Mouse (Mus musculus) induced T-regulatory cell, adult 2 months (primary cell): Measurements from ENCODE around the gene Tbcc.
"Not testable (repeated sequence)": the region's sequence is repeated elsewhere in the genome, so short reads cannot be mapped to it uniquely, and the experiment has no call there.

Experiments
- DNase-seq: peaks from one replicate; pipeline ENCODE4 v3.0.0-alpha.2; 2012; ENCODE audit warnings: low read depth

Tbcc gene

GRCm38 (mm10) chr17:46890116-46890815 is at the start of gene Tbcc:
Tbcc (plus strand) TSS chr17:46890684.
- peak; percentile 99 for DNase-seq

GRCm38 (mm10) chr17:46843022-46843421 is 47.5 kb upstream of the Tbcc start:
- no peak for DNase-seq

GRCm38 (mm10) chr17:46843716-46844115 is 46.8 kb upstream of the Tbcc start:
- no peak for DNase-seq

GRCm38 (mm10) chr17:46844811-46845210 is 45.7 kb upstream of the Tbcc start:
- DNase-seq = no peak

- DNase-seq = no peak
Measured at GRCm38 (mm10) chr17:46845262-46845661, 45.2 kb upstream of the Tbcc start.

GRCm38 (mm10) chr17:46846573-46846972 is 43.9 kb upstream of the Tbcc start:
- DNase-seq = not testable (repeated sequence)

- DNase-seq = no peak
Measured at GRCm38 (mm10) chr17:46847206-46847605, 43.3 kb upstream of the Tbcc start.

- DNase-seq = peak; percentile 40
Measured at GRCm38 (mm10) chr17:46852725-46853124, 37.8 kb upstream of the Tbcc start.

GRCm38 (mm10) chr17:46853281-46853680 is 37.2 kb upstream of the Tbcc start:
- DNase-seq = peak; percentile 32

GRCm38 (mm10) chr17:46854096-46854495 is 36.4 kb upstream of the Tbcc start:
- no peak for DNase-seq

GRCm38 (mm10) chr17:46854640-46855110 is 35.8 kb upstream of the Tbcc start:
- no peak for DNase-seq

GRCm38 (mm10) chr17:46855328-46856106 is 35.0 kb upstream of the Tbcc start:
- peak; percentile 56 for DNase-seq

GRCm38 (mm10) chr17:46856107-46856388 is 34.4 kb upstream of the Tbcc start:
- no peak for DNase-seq

GRCm38 (mm10) chr17:46856471-46857360 is 33.8 kb upstream of the Tbcc start:
- peak; percentile 88 for DNase-seq

GRCm38 (mm10) chr17:46857361-46857902 is 33.1 kb upstream of the Tbcc start:
- DNase-seq = peak; percentile 81

- peak; percentile 83 for DNase-seq
Measured at GRCm38 (mm10) chr17:46857903-46858748, 32.4 kb upstream of the Tbcc start, which contains the start of gene Bicral. Bicral (minus strand) TSS chr17:46858482.

- DNase-seq = peak; percentile 62
Measured at GRCm38 (mm10) chr17:46858749-46859444, 31.6 kb upstream of the Tbcc start.

- no peak for DNase-seq
Measured at GRCm38 (mm10) chr17:46860120-46860519, 30.4 kb upstream of the Tbcc start.

GRCm38 (mm10) chr17:46864566-46865195 is 25.8 kb upstream of the Tbcc start:
- no peak for DNase-seq

- DNase-seq = peak; percentile 55
Measured at GRCm38 (mm10) chr17:46866836-46867235, 23.6 kb upstream of the Tbcc start.
